Mouse (Mus musculus): ENCODE results near the gene Tmem50a. TPM values are rescaled to one million over a fixed set of nuclear protein-coding genes. Genes with fewer than 3 reads are reported as not detected.

Tmem50a gene
- total and polyA plus RNA-seq, 2 experiments from 2014 or later: 165 to 248 TPM

DNA sequence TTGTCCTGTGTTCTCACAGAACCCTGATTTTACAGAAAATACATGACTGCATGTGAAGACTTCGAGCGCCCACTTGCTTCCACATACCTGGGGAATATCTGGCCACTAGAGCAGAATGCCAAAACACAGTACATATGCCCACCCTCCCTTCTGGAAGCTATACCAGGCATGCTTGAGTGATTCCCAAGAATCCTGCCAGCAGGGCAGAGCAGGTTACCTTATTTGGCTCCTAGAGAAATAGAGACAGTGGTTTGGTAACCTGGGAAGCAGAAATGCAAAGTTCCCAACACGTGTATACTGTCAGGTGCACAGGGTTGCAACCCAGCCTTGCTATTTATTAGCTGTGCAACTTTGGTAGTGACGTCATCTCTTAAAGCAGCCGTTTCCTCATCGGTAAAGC, 52.9 kb downstream of the Tmem50a start:
- DNase-seq (no peak), ATAC-seq (no peak)
- no peak overlapping the region for H3K27ac ChIP-seq (ENCODE audit: low read depth, low read length)
- H3K9me3 ChIP-seq (ENCODE audit: low read length): no peaks in the 10 kb centered on the region
- no peak for TF ChIP-seq CTCF (IDR thresholded peaks at IDR 0.05; ENCODE audit: low read depth)
- H3K36me3 ChIP-seq (ENCODE audit: insufficient read depth): no peaks in the 10 kb centered on the region
- no peaks in the 10 kb centered on the region for H3K27me3 ChIP-seq (ENCODE audit: insufficient read depth, low read length)
- no peaks in the 10 kb centered on the region for H3K4me1 ChIP-seq (ENCODE audit: insufficient read depth)
- no peak overlapping the region for H3K4me2 ChIP-seq (ENCODE audit: low read depth)
- H3K9ac ChIP-seq: no peak overlapping the region
- WGBS: 84% methylated on average over 6 of the region's 6 CpGs
- H3K4me3 ChIP-seq (ENCODE audit: low read depth, low read length): no peak overlapping the region

DNA sequence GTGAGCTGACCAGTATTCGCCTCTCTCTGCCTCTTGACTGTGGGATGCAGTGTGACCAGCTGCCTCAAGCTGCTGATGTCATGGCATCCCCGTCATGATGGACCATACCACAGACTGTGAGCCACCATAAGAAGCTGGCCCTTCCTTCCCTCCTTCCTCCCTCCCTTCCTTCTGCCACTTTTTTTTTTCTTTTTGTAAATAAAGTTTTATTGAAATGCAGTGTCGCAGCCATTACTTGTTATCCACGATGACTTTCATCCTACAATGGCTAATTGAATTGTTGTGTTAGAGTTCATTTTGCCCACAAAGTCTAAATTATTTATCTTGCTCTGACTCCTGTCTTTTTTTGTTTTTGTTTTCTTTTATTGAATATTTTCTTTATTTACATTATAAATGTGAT, 56.3 kb downstream of the Tmem50a start:
- ATAC-seq (no peak), DNase-seq (no peak)
- Histone ChIP-seq H3K36me3 (ENCODE audit: insufficient read depth) (no peaks in the 10 kb centered on the region), H3K9me3 (ENCODE audit: low read length) (no peaks in the 10 kb centered on the region), H3K4me2 (ENCODE audit: low read depth) (no peak overlapping the region), H3K27me3 (ENCODE audit: insufficient read depth, low read length) (no peaks in the 10 kb centered on the region; the same call in 1 of the 2 replicates), H3K4me1 (ENCODE audit: insufficient read depth) (no peaks in the 10 kb centered on the region), H3K4me3 (ENCODE audit: low read depth, low read length) (no peak overlapping the region), H3K9ac (no peak overlapping the region), H3K27ac (ENCODE audit: low read depth, low read length) (no peak overlapping the region)
- 87% methylated on average over 4 of the region's 4 CpGs for WGBS
- TF ChIP-seq CTCF (IDR thresholded peaks at IDR 0.05; ENCODE audit: low read depth): no peak

DNA sequence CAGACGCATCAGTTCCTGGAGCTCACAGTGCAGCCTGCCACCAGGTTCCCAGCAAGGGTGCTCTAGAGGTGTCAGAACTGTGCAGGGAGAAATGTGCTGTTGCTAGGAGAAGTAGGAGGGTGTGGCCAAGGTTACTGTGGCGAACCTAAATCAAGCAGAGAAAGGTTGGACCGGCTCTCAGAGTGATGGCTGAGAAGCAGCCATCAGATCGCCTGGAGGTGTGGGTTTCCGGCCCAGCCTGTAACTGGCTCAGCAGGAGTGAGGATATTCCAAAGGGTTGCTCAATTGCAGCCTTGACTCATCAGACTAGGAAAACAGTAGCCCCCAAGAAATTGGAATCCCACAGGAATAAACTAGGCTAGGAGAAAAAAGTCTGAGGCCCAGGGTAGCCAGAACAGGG, 58.3 kb downstream of the Tmem50a start:
- Histone ChIP-seq H3K9me3 (ENCODE audit: low read length) (no peaks in the 10 kb centered on the region), H3K36me3 (ENCODE audit: insufficient read depth) (no peaks in the 10 kb centered on the region), H3K27me3 (ENCODE audit: insufficient read depth, low read length) (no peaks in the 10 kb centered on the region; the same call in 1 of the 2 replicates), H3K27ac (ENCODE audit: low read depth, low read length) (no peak overlapping the region), H3K4me1 (ENCODE audit: insufficient read depth) (0 out of 2 replicates have a peak, but pooled peaks cover under 1% of the 10 kb centered on the region), H3K4me2 (ENCODE audit: low read depth) (no peak overlapping the region), H3K9ac (no peak overlapping the region), H3K4me3 (ENCODE audit: low read depth, low read length) (no peak overlapping the region)
- no peak for ATAC-seq
- no peak for DNase-seq
- 35% methylated on average over 5 of the region's 5 CpGs for WGBS
- no peak for TF ChIP-seq CTCF (IDR thresholded peaks at IDR 0.05; ENCODE audit: low read depth)

DNA sequence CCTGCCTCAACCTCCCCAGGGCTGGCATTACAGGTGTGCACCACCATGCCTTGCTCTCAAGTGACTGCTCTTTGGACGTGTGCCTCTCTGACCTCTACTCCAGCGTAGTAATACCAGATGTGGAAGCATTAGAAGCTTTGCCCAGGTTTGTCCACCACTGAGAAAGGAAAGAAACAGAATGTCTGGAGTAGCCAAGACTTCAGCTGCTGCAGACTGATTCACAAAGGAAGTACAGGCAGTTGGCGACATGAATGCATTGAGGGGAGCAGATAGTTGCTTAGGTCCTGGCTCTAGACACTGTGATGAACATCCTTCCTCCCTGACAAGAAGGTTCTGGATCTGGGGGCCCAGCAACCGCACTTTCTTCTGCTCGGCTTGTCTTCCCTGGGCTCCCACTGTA, 58.8 kb downstream of the Tmem50a start:
- Histone ChIP-seq H3K9me3 (ENCODE audit: low read length) (no peaks in the 10 kb centered on the region), H3K9ac (no peak overlapping the region), H3K27ac (ENCODE audit: low read depth, low read length) (no peak overlapping the region), H3K27me3 (ENCODE audit: insufficient read depth, low read length) (no peaks in the 10 kb centered on the region; the same call in 1 of the 2 replicates), H3K4me3 (ENCODE audit: low read depth, low read length) (no peak overlapping the region), H3K36me3 (ENCODE audit: insufficient read depth) (no peaks in the 10 kb centered on the region), H3K4me2 (ENCODE audit: low read depth) (no peak overlapping the region), H3K4me1 (ENCODE audit: insufficient read depth) (peaks cover 5% of the 10 kb centered on the region; the same call in 1 of the 2 replicates)
- no peak for ATAC-seq
- WGBS: 59% methylated on average over 5 of the region's 5 CpGs
- TF ChIP-seq CTCF (IDR thresholded peaks at IDR 0.05; ENCODE audit: low read depth): no peak
- no peak for DNase-seq

DNA sequence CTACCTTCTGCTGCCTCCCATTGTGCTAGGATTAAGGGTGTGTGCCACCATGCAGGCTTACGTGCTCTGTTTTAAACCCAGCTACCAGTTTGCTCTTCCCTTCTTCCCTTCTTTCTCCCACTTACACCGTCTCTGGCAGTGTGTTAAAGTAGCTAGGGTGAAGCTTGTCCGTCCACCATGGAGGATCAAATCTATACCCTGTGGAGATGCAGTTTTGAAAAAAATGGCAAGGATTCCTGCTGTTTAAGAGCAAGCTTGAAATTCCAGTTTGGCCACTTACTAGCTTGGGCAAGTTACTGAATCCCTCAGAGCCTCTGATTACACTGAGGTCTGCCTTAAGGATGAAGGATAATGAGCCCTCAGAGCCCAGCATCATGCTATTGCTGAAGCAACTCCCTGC, 59.5 kb downstream of the Tmem50a start:
- no peak overlapping the region for H3K27ac ChIP-seq (ENCODE audit: low read depth, low read length)
- H3K27me3 ChIP-seq (ENCODE audit: insufficient read depth, low read length): no peaks in the 10 kb centered on the region; the same call in 1 of the 2 replicates
- peaks cover 10% of the 10 kb centered on the region for H3K4me1 ChIP-seq (ENCODE audit: insufficient read depth)
- no peaks in the 10 kb centered on the region for H3K9me3 ChIP-seq (ENCODE audit: low read length)
- TF ChIP-seq CTCF (IDR thresholded peaks at IDR 0.05; ENCODE audit: low read depth): no peak
- ATAC-seq: no peak
- no peak overlapping the region for H3K9ac ChIP-seq
- no peak overlapping the region for H3K4me2 ChIP-seq (ENCODE audit: low read depth)
- no peak for DNase-seq
- no peaks in the 10 kb centered on the region for H3K36me3 ChIP-seq (ENCODE audit: insufficient read depth)
- no peak overlapping the region for H3K4me3 ChIP-seq (ENCODE audit: low read depth, low read length)
- WGBS: 41% methylated on average over 3 of the region's 3 CpGs

DNA sequence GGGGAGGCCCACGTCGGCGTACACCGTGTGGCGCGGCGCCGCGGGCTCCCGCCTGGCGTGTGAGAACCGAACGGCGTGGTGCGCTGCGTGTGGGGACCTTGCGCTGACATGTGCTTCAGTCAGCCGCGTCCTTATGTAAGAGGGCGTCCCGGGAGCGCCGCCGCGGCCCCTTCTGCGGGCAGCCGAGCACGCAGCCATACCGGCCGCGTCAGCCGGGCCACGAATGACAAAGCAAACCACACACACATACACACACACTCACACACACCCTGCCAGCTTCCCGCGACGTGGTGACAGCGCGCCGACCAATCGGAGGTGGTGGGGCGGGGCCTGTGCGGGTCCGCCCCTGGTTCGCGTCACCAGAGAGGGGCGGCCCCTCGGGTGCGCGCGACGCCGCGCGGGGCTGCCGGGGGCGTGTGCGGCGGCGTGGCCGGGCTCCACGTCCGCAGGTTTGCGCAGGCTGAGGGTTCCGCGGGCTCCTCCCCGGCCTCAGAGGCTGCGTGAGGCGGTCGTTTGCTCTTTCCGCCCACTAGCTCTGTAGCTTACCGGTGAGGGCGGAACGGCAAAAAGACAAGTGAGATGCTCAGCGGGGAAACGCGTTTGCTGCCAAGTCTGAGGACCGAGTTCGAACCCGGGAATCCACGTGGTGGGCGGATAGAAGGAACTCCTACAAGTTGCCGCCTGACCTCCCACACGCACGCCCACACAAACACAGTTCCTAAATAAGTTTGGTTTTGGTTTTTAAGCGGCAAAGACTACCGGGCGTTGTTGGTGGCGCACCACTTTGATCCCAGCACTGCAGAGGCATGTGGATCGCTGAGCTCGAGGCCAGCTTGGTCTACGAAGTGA, 61.0 kb downstream of the Tmem50a start:
- Histone ChIP-seq H3K9ac (peak overlapping the region; percentile 99), H3K4me3 (ENCODE audit: low read depth, low read length) (peak overlapping the region; percentile 99), H3K27me3 (ENCODE audit: insufficient read depth, low read length) (no peaks in the 10 kb centered on the region; the same call in 1 of the 2 replicates), H3K4me2 (ENCODE audit: low read depth) (peak overlapping the region; percentile 61), H3K27ac (ENCODE audit: low read depth, low read length) (peak overlapping the region; percentile 99), H3K4me1 (ENCODE audit: insufficient read depth) (peaks cover 15% of the 10 kb centered on the region), H3K36me3 (ENCODE audit: insufficient read depth) (no peaks in the 10 kb centered on the region), H3K9me3 (ENCODE audit: low read length) (no peaks in the 10 kb centered on the region)
- TF ChIP-seq CTCF (IDR thresholded peaks at IDR 0.05; ENCODE audit: low read depth): peak; percentile 14; the same call in 1 of the 2 replicates
- peak; percentile 97 for DNase-seq
- ATAC-seq: peak; percentile 93
- 5% methylated on average over 90 of the region's 91 CpGs for WGBS

DNA sequence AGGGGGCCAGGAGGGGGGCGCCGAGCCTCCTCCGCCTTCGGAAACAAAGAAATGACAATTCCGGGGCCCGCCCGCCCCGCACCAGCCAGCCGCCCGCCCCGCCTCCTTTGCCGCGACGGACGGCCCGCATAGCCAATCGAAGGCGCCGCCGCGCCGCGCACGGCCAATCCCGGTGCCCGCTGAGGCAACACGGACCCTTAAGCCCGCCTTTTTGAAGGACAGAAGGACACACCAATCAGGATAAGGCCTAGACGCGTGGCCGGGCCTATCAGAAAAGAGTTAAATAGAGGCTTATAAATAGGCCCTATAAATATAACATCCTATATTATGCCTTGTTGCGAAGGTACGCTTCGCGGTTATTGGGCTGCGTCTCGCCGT, 61.6 kb downstream of the Tmem50a start, which contains the start of gene Maco1:
Gene Maco1, minus strand, starts transcription at position 87 of the 378 bp plus-strand sequence.
- Histone ChIP-seq H3K9me3 (ENCODE audit: low read length) (no peaks in the 10 kb centered on the region), H3K9ac (peak within 1 kb of the TSS; percentile 99), H3K36me3 (ENCODE audit: insufficient read depth) (no peaks in the 10 kb centered on the region), H3K4me2 (ENCODE audit: low read depth) (peak within 1 kb of the TSS; percentile 63), H3K4me1 (ENCODE audit: insufficient read depth) (peaks cover 15% of the 10 kb centered on the region), H3K27me3 (ENCODE audit: insufficient read depth, low read length) (no peaks in the 10 kb centered on the region; the same call in 1 of the 2 replicates), H3K27ac (ENCODE audit: low read depth, low read length) (peak within 1 kb of the TSS; percentile 99), H3K4me3 (ENCODE audit: low read depth, low read length) (peak within 1 kb of the TSS; percentile 99)
- peak; percentile 99 for DNase-seq
- TF ChIP-seq CTCF (IDR thresholded peaks at IDR 0.05; ENCODE audit: low read depth): no peak
- peak; percentile 94 for ATAC-seq
- WGBS: 2% methylated on average over 38 of the region's 38 CpGs

All from forebrain, postnatal 0 days (tissue).